Mouse (Mus musculus) cerebellum, postnatal 14 days (tissue): ENCODE results near the gene Kdm5a.

ENCODE experiments used
- DNase-seq, 2 experiments: peaks; one replicate each; pipeline ENCODE4 v3.0.0; 2021; ENCODE audit warnings: mixed read lengths in 2 of 2

Kdm5a gene

GRCm38 (mm10) chr6:120443363-120444355 is 79.7 kb downstream of the Kdm5a start:
- DNase-seq: no peak

- DNase-seq: no peak
Measured at GRCm38 (mm10) chr6:120450208-120450607, 86.3 kb downstream of the Kdm5a start.

- DNase-seq: no peak
Measured at GRCm38 (mm10) chr6:120452384-120453102, 88.6 kb downstream of the Kdm5a start.

GRCm38 (mm10) chr6:120453103-120453445 is 89.2 kb downstream of the Kdm5a start:
- DNase-seq: no peak

- no peak for DNase-seq
Measured at GRCm38 (mm10) chr6:120453556-120453955, 89.6 kb downstream of the Kdm5a start.

GRCm38 (mm10) chr6:120454627-120455077 is 90.7 kb downstream of the Kdm5a start:
- DNase-seq: no peak

GRCm38 (mm10) chr6:120457074-120457473 is 93.2 kb downstream of the Kdm5a start:
- no peak for DNase-seq

- no peak for DNase-seq
Measured at GRCm38 (mm10) chr6:120457751-120458150, 93.8 kb downstream of the Kdm5a start.

GRCm38 (mm10) chr6:120461217-120461616 is 97.3 kb downstream of the Kdm5a start:
- DNase-seq: no peak

GRCm38 (mm10) chr6:120462251-120462650 is 98.3 kb downstream of the Kdm5a start:
- no peak for DNase-seq

- DNase-seq: peak; percentile 55 to 64
Measured at GRCm38 (mm10) chr6:120463086-120463871, 99.4 kb downstream of the Kdm5a start, which contains the start of gene Il17ra. Gene Il17ra (plus strand): TSS chr6:120463247.

GRCm38 (mm10) chr6:120463884-120464283 is 100.0 kb downstream of the Kdm5a start:
- no peak for DNase-seq

GRCm38 (mm10) chr6:120464406-120464939 is 100.5 kb downstream of the Kdm5a start:
- DNase-seq: no peak

- no peak for DNase-seq
Measured at GRCm38 (mm10) chr6:120465393-120465792, 101.5 kb downstream of the Kdm5a start.

GRCm38 (mm10) chr6:120466609-120467329 is 102.8 kb downstream of the Kdm5a start:
- no peak for DNase-seq

- no peak for DNase-seq
Measured at GRCm38 (mm10) chr6:120468259-120468658, 104.3 kb downstream of the Kdm5a start.

GRCm38 (mm10) chr6:120469268-120469667 is 105.3 kb downstream of the Kdm5a start:
- no peak for DNase-seq

GRCm38 (mm10) chr6:120469770-120470169 is 105.8 kb downstream of the Kdm5a start:
- DNase-seq: no peak

GRCm38 (mm10) chr6:120470666-120471065 is 106.7 kb downstream of the Kdm5a start:
- DNase-seq: no peak

GRCm38 (mm10) chr6:120471991-120472441 is 108.1 kb downstream of the Kdm5a start:
- DNase-seq: no peak

- DNase-seq: no peak
Measured at GRCm38 (mm10) chr6:120472455-120473140, 108.7 kb downstream of the Kdm5a start.
